Mouse (Mus musculus) c-Kit-positive CD71-negative TER-119-negative erythroid progenitor cells, embryonic 14.5 days (primary cell): ENCODE measurements at regions not wholly inside any gene's neighbourhood (a gene's known extent, or its start where the extent isn't known, plus 50 kb on each side); places are given as distances from the start of the nearest gene placed in this dataset.
A peak's percentile ranks its signal among the peaks of the same experiment; 100 is the strongest.

Experiments
- DNase-seq: peaks from one replicate; pipeline ENCODE4 v3.0.0-alpha.2; 2013; ENCODE audit warnings: low read depth

DNA sequence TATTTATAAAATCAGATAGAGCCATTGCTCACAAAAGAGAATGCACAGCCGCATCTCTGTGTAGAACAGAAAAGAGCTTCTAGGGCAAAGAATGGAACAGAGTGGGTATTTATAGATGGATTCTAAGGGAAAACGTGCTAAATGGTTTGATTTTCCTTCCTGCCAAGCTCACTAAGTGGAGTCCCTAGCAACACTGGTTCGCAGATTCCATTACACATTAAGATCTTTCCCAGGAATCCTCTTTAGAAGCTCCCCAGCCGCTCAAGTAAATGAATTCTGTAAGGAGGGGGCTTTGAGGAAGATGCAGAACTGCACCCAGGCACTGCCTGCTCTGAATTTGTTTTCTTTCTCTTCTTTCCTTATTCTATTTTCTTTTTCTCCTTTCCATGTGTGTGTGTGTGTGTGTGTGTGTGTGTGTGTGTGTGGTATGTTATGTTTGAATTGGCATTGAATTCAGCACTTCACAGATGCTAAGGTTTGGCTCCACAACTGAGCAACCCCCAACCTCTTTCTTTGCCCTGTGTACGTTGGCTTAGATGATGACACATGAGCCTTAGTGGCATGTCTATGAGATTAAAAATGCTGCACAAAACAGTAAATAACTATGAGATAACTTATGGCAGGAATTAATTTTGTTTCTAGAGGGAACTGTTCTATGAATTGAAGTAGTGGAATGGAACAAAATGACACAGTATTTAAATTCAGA is 450.5 kb downstream of the Arl4a start:
- DNase-seq: no peak

DNA sequence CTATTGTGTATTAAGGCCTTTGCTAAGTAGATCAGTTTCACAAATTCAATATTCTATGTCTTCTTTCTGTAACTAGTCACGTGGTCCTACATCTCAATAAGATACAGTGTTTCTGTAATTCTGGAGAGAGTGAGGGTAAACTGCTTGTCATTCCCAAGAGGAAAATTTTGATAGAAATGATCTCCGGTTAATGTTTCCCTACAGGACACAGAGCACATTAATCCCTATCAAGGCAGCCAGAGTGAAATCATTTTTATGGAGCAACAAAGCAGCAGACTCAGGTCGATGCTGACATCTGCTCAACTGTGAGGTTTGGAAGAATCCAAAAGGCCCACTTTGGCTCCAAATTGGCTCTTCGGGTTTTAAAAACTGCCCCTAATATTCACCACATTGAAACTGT is 451.7 kb downstream of the Arl4a start:
- DNase-seq: no peak

DNA sequence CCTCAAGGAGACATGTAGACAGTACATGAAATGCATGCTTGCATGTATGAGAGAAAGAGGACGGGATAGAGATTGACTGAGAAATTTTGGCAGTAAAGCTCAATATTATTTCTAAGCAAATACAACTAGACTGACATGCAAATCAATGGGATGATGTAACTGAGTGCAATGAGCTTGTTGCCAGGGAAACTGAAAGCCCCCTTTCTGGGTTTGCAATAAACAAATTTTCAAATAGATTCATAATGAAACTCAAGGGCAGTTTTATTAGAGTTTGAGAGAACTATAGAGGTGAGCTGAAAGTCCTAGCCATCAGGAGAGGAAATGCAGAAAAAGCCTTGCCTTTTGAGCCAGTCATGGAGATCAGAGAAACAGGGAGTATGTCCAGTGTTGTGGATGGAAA is 460.2 kb downstream of the Arl4a start:
- DNase-seq: no peak

DNA sequence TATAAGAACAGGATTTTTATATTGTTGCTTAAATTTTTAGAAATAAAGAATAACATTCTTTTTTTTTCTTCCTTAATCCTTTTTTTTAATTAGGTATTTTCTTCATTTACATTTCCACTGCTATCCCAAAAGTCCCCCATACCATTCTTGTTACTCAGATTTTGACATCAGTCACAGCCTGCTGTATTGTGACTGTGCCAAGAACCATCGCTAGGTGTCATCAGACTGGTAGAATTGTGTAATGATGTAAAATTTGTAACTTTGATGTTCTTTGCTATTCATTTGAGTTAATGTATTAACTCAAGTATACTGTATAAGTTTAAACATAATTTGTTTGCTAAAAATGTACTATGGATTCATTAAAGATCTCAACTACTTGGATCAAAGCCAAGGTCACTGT is 465.0 kb downstream of the Arl4a start:
- DNase-seq: no peak

DNA sequence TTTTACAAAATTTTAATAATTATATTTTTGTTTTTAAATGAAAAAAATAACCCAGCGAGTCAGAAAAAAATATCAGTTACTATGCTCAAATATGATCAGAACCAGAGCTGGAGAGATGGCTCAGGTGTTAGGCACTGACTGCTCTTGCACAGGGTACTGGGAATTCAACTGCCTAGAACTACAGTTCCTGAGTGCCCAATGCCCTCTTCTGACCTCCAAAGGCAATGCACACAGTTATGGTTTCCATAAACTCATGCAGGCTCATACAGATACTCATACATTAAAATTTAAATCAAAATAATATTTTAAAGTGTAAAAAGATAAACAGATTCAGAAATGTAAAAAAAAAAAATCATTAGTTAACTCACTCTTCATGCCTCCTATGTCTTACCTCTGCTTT is 465.7 kb downstream of the Arl4a start:
- no peak for DNase-seq

DNA sequence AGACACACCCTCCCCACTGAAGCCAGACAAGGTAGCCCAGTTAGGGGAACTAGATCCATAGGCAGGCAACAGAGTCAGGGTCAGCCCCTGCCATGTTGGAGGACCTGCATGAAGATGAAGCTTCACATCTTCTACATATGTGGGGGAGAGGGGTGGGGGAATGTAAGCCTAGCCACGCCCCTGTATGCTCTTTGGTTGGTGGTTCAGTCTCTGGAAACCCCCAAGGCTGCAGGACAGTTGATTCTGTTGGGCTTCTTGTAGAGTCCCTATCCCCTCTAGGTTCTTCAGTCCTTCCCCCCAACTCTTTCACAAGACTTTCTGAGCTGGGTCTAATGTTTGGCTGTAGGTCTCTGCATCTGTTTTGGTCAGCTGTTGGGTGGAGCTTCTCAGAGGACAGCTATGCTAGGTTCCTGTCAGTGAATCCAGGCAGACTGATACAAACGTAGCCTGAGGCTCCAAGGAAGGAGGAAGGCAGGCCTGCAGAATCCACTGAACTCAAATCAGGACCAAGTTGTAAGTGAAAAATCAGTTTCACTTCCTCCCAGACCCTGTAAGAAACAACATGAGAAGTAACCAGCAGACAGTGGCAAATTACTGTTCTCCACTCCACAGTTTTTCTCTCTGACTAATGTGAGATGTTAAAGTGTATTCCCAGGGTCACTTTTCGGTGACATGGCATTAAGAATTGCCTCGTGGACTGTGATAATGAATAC is 476.9 kb downstream of the Arl4a start:
- DNase-seq: no peak

DNA sequence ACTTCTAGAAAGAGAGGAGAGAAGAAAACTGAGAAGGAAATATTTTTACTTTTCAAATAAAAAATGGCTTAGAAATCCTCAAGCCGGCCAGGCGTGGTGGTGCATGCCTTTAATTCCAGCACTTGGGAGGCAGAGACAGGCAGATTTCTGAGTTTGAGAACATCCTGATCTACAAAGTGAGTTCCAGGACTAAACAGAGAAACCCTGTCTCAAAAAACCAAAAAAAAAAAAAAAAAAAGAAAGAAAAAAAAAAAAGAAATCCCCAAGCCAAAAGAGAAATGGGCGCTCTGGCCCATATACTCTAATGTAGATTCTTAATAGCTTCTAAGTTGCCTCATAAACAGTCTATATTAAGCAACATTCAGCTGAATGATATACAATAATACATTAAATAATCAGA is 479.3 kb downstream of the Arl4a start:
- DNase-seq: peak; percentile 56

DNA sequence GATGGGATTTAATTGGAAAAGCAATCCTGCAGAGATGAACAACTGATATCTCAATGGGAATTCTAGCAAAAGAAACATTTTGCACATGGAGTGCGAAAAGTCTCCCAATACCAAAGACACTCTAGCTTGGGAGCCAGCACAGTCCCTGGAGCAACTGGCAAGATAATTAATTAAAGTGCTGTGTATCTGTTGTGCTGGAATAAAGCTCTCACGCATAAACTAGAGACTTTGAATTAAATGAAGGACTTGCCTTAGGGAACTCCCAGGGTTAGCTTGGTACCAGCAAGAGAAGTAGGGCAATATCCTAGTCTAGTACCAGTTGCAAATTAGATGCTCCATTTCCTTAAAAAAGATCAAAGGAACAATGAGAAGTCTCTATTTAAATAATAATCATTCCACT is 501.5 kb downstream of the Arl4a start:
- no peak for DNase-seq

DNA sequence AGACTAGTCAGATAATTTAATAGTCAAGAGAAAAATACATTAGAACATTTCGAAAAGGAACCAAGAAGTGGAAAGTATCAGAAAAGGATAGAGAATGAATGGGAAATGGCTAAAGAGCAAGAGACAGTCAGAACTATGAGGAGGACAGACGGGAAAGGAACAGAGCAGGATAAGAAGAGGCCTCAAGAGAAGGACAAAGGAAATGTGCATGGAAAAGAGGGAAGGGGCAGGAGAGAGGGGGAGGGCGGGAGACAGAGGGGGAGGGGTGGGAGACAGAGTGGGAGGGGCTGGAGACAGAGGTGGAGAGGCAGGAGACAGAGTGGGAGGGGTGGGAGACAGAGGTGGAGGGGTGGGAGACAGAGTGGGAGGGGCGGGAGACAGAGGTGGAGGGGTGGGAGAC is 509.7 kb downstream of the Arl4a start:
- DNase-seq: no peak

DNA sequence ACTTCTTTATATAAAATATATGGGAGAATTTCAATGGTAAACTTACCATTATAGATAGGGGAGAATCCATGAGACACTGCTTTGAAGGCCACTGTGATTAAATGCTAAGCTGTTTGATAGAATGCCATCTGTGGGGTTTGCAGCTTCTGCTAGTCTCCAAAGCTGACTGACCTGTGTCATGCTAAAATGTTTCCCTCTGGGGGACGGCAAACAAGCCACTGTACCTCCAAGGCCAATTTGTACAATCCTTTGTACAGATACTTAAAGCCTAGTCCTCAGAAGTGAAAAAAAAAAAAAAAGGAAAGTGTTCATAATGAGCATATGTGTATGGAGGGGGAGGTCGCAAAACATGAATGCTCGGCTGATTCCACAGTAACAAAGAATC is 510.6 kb downstream of the Arl4a start:
- DNase-seq: no peak

DNA sequence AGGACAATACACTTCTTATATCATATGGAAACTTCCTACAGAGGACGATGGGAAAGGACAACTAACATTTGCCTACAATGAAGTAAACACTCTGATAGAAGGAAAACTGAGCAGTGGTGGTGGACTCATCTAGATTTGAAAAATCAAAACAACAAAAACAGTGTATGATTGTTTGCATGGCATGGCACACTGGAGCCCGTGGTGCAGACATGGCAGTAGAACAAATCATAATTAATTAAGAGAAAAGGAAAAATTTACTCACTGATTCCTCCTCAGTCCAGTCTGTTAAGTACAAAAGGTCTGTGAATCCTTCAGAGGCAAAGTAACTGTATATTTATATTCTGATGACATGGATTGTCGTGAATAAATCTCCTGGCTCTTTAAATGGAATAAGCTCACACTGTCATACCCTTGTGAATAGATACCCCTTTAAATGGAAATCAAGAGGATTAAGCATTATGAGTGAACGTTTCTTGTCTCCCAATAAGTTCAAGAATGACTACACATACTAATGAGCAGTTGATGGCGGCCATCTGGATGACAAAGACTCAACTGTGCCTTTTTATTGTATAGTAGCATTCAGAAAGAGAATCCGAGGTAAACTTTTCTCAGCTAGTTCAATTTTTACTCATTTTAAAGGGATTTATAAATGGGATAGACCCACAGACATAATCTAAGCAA is 511.1 kb downstream of the Arl4a start:
- DNase-seq: no peak

DNA sequence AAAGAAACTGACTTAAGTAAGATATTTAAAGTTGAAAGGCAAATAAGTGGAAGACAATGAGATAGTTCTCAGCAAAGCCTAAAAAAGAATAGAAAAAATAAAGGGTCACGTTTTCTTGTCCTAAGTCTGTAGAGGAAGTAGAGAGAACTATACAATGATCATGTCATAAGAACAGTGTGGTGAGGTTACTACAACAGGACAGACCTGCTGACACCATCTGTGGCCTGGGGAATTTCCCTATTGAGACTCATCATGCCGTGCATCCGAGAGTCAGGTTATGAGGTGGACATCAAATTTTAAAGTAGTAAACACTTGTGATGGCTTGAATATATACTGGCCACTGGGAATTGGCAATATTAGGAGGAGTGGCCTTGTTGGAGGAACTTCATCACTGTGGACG is 522.1 kb downstream of the Arl4a start:
- DNase-seq: no peak

DNA sequence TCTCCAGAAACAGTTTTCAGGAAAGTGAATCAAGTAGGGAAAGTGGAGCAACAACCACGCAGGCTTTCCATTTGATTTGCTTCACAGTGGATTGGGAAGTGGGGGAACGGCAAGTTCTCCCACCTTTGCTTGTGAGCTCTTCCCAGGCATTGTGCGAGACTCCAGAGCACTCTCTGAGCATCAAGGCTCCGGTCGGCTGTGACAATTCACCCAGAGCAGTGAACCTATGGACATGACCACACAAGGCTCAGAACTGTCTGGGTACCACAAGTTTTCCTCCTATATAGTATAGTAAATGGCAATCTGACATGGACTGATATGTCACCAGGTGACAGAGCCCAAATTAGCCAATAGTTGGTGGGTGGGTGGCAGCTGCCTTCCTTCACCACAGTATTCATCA is 527.0 kb downstream of the Arl4a start:
- DNase-seq: no peak

DNA sequence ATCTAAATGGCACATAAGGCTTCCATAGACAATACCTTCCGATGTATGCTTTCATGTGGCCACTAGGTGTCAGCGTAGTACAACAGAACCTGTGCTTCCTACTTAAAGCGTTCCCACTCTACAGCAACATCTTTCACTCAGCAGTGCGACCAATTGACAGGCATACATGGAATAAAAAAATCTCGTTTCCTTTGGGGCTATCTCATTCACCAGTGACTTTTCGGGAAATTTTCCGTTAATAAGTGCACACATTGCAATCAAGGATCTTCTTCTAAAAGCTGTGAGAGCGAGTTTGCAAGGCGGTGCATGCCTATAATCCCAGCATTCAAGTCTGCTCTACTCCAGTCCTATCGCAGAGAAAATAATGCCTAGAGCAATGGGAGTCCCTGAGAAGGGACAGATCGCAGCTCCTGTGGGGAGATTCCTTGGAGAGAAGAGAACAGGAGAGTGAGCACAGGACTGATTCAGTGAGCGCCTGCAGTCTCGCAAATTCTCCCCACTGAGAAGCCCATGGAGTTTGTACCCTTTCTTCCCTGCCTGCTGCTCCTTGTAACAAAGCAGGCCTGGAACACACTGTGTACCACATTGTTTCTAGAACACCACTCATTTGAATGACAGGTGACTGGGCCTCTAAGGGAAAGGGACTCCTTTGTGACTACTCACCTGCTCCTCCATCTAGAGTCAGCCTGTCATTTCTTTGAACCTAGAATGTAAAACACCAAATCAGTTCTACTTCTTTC is 527.6 kb downstream of the Arl4a start:
- peak; percentile 31 for DNase-seq

DNA sequence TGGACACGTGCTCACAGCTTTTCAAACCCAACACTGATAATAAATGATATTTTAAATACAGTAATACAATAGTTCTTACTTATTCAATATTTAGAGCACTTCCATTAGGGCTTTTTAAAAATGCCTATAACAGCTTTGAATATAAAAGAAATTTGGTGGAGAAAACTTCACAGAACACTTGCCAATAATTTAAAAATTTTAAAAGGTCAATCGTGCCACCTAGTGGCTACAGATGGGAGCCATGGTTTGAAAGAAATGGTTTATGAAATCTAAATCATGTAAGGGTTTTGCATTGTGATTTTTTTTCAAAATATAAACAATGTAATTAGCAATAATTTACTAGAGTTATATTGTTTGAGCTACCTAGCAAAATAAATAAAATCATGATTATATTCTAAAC is 541.6 kb downstream of the Arl4a start:
- peak; percentile 17 for DNase-seq

DNA sequence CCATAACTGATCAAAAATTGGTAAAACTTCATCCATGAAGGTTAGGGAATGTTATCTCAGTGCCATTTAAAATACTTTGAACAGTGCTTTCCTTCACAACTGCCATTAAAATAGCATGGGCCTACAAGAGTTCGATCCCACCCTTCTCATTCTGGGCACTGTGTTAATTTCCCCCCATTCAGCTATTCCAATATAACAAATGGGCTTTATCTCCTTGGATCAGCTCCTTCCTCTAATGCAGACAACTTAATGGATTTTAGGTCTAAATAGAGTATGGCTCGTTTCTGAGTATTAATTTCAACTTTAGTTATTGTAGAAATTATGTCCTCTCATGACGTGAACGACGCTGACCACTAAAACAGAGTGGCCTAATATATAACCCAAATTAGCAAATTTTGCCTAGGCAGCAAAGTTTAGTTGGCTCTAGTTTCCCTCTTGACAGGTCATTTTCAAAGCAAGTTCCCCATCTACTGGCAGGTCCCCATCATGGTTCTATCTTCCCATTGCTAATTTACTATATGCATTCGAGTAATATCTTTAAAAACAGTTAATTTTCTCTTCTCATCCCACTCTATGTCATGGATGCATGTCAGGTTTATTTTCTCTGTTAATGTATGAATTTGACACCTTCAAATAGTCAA is 544.1 kb downstream of the Arl4a start:
- no peak for DNase-seq

DNA sequence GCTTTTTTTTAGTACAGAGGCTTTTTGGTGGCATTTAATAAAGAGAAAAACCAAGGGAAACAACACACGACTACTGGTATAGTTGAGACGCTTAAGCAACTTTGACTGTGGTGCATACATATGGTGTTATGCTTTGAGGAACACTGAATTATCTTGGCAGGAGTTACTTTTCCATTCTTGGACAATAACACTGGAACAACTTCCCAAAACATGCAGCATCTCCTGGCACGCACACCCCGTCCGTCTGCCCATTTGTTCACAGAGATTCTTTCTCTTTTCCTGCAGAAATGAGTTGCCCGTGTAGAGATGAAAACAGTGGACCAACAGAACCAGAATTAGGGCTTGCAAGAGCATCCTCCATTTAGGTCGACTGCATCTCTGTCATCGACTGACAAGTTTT is 544.7 kb downstream of the Arl4a start:
- no peak for DNase-seq

DNA sequence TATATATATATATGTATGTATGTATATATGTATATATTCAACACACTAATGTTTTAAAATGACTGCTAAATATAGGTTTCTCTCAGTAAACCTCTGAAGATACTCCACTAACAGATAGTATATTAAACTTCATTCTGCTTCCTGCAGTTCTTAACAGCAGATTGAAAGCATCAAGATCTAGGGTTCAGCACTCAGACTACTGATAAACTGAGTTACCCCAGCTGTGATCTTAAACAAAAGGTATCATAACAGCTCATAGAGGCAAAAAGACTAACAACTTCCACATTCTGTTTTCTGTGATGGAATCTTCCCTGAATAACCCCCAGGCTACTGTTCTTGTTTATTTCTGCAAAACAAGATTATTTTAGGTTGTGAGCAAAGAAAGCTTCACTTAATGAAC is 564.8 kb downstream of the Arl4a start:
- DNase-seq: no peak
